Mouse (Mus musculus) brain, embryonic 14.5 days (tissue): Measurements from ENCODE around the gene Lime1.

Experiments used
- CTCF ChIP-seq: fragments of 200-500 bp; IDR thresholded peaks from 2 replicates; pipeline ENCODE4 v1.5.1; 2012; ENCODE audit warnings: inconsistent platforms, mild to moderate bottlenecking, moderate library complexity, borderline replicate concordance; ENCODE audit not compliant: insufficient read depth, insufficient read length; ENCODE audit errors: extremely low read depth
- POLR2A ChIP-seq: fragments of 200-500 bp; IDR thresholded peaks from 2 replicates; pipeline ENCODE4 v1.6.1; 2012; ENCODE audit warnings: mild to moderate bottlenecking, inconsistent platforms, borderline replicate concordance; ENCODE audit not compliant: poor library complexity, insufficient read depth, insufficient read length, severe bottlenecking; ENCODE audit errors: extremely low read depth

- TF ChIP-seq POLR2A (no peak), CTCF (no peak)
Observed at GRCm38 (mm10) chr2:181384463-181384862, 4.6 kb downstream of the Lime1 start.
